Mouse (Mus musculus): ENCODE measurements at regions not wholly inside any gene's neighbourhood (a gene's known extent, or its start where the extent isn't known, plus 50 kb on each side); places are given as distances from the start of the nearest gene placed in this dataset.

- ATAC-seq (ENCODE audit: low FRiP score), result no peak
- Histone ChIP-seq H3K27me3 (no peaks in the 10 kb centered on the region), H3K4me3 (no peak overlapping the region), H3K36me3 (no peaks in the 10 kb centered on the region), H3K9ac (no peak overlapping the region), H3K27ac (no peak overlapping the region), H3K4me2 (replicated peaks) (no peak overlapping the region), H3K9me3 (replicated peaks) (no peaks in the 10 kb centered on the region), H3K4me1 (no peaks in the 10 kb centered on the region)
- 68% methylated on average over 1 of the region's 1 CpGs for WGBS
Measured at GRCm38 (mm10) chr19:52177088-52177791, 86.9 kb upstream of the Ins1 start.

- Histone ChIP-seq H3K36me3 (no peaks in the 10 kb centered on the region), H3K9ac (no peak overlapping the region), H3K4me3 (no peak overlapping the region), H3K27me3 (no peaks in the 10 kb centered on the region), H3K9me3 (replicated peaks) (no peaks in the 10 kb centered on the region), H3K27ac (no peak overlapping the region), H3K4me2 (replicated peaks) (no peak overlapping the region), H3K4me1 (no peaks in the 10 kb centered on the region)
- WGBS, result 84% methylated on average over 2 of the region's 2 CpGs
- ATAC-seq (ENCODE audit: low FRiP score), result no peak
Measured at GRCm38 (mm10) chr19:52193813-52194212, 70.3 kb upstream of the Ins1 start.

DNA sequence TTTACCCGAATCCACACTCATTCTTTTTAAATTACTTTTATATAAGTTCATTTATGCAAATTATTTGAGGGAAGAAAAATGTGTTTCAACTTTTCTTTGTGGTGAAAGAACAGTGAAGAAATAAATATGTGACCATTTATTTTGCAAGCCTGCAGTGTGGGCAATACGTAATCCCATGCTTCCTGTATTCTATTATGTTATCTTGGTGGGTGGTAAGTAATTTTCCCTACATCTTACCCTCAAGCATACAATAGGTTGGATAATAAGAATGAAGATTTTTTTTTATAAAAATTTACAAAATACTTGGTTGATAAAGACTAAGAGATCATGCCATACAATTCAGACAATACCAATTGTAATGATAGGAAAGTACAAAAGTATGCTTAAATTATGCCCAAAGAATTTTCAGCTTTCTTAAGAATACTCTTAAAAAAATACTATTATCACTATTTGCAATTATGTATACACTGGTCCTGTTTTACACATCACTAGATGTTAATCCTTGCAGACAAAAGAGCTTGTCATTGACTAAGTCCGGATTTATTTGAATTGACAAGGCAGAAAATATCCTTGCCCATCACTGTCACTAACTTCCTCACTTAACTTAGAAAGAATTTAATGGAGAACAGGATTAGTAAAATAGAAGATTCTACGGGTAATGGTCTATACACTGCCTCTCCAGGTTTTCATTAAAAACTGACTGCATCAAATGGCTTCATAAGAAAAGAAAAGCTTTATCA, 64.4 kb upstream of the Ins1 start:
- Histone ChIP-seq H3K36me3 (no peaks in the 10 kb centered on the region), H3K4me2 (replicated peaks) (no peak overlapping the region), H3K27ac (no peak overlapping the region), H3K9ac (no peak overlapping the region), H3K9me3 (replicated peaks) (no peaks in the 10 kb centered on the region), H3K4me3 (no peak overlapping the region), H3K27me3 (no peaks in the 10 kb centered on the region), H3K4me1 (no peaks in the 10 kb centered on the region)
- no peak for ATAC-seq (ENCODE audit: low FRiP score)
- WGBS, result 63% methylated on average over 4 of the region's 4 CpGs

- H3K27me3 ChIP-seq, result no peaks in the 10 kb centered on the region
- H3K9me3 ChIP-seq (replicated peaks), result no peaks in the 10 kb centered on the region
- H3K4me3 ChIP-seq, result no peak overlapping the region
- ATAC-seq (ENCODE audit: low FRiP score), result peak; percentile 88
- H3K4me2 ChIP-seq (replicated peaks), result no peak overlapping the region
- 39% methylated on average over 2 of the region's 2 CpGs for WGBS
- no peak overlapping the region for H3K9ac ChIP-seq
- no peaks in the 10 kb centered on the region for H3K36me3 ChIP-seq
- peaks cover 2% of the 10 kb centered on the region; the same call in 1 of the 2 replicates for H3K4me1 ChIP-seq
- peak overlapping the region; percentile 32 for H3K27ac ChIP-seq
Measured at GRCm38 (mm10) chr19:52207725-52208124, 56.4 kb upstream of the Ins1 start.

Data from hindbrain, embryonic 12.5 days (tissue).